Mouse (Mus musculus) heart, postnatal 14 days (tissue): Measurements from ENCODE around the gene H2-Q10. TPM values are rescaled to one million over a fixed set of nuclear protein-coding genes. Genes with fewer than 3 reads are reported as not detected.
"Not testable (repeated sequence)": the region's sequence is repeated elsewhere in the genome, so short reads cannot be mapped to it uniquely, and the experiment has no call there.

Experiments
- DNase-seq, 2 experiments: peaks; one replicate each; pipeline ENCODE4 v3.0.0; 2021 to 2022
- intact Hi-C: fragments of 180-260 bp; cut with DNase I; formaldehyde crosslinking; loops from one replicate; pipeline ENCODE4 v1.15.1; 2025
- total RNA-seq, 2 experiments: library from RNA; stranded (reverse); gene quantifications; 2 replicates each; pipeline ENCODE4 v1.2.3; 2021

Gene H2-Q10
- total RNA-seq, 2 experiments from 2014 or later: 0.12 to 0.20 TPM

GRCm38 (mm10) chr17:35442376-35442775, 27.5 kb upstream of the H2-Q10 start:
- DNase-seq, intact Hi-C loops: not testable (repeated sequence)

GRCm38 (mm10) chr17:35444510-35444909, 25.4 kb upstream of the H2-Q10 start:
- intact Hi-C loops, DNase-seq: not testable (repeated sequence)

GRCm38 (mm10) chr17:35458247-35458646, 11.6 kb upstream of the H2-Q10 start:
- intact Hi-C loops, DNase-seq: not testable (repeated sequence)

GRCm38 (mm10) chr17:35460513-35461341, 9.2 kb upstream of the H2-Q10 start:
- intact Hi-C loops: not testable (repeated sequence)

DNA sequence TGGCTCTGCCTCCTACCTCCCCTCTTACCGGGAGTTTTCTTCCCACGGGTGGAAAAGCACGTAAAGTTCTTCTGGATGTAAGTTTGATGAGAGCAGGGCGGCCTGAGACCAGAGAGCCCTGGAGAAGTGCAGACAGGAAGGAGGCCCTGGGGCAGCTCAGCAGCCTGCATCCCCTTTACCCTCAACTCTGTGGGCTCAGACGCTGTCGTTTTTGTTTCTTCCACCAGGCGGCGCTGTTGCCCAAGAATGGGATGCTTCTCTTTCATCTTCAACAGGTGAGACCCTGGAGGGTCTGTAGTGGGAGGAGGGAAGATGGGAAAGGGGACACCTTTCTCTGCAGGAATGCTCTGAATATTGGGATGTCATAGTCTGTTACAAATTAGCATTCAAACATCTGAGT, 4.2 kb upstream of the H2-Q10 start:
- DNase-seq, intact Hi-C loops: not testable (repeated sequence)

More at GRCm38 (mm10) chr17:35460513-35461341, 9.2 kb upstream of the H2-Q10 start:
- DNase-seq: not testable (repeated sequence)

GRCm38 (mm10) chr17:35468936-35469335, 953 bp upstream of the H2-Q10 start:
- DNase-seq, intact Hi-C loops: not testable (repeated sequence)

GRCm38 (mm10) chr17:35484066-35484465, 14.2 kb downstream of the H2-Q10 start:
- intact Hi-C loops: loop anchor here (1.0 kb wide), 1 partner anchor 25 kb away; no protein-coding TSS in a partner anchor
- DNase-seq: peak; percentile 69 to 76

DNA sequence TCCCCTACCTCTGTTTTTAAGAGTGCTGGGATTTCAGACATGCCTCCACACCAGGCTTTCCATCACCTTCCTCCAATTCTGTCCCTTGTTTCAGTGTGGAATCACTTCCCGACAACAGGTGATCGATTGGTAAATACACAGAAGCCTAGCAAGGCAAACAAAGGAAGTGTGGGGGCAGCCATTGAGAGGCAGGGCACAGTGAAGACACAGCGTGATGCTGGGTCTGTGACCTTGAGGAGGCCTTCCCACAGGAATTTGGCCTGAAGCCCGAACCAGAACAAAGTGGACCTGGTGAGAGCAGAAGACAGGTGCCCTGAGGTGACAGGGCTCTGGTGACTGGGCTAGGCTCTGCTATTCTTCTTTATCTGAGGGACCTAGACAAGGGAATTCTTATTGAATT, 15.8 kb downstream of the H2-Q10 start:
- DNase-seq: peak in 1 of 2 experiments; percentile 42
- intact Hi-C loops: no loop called here

DNA sequence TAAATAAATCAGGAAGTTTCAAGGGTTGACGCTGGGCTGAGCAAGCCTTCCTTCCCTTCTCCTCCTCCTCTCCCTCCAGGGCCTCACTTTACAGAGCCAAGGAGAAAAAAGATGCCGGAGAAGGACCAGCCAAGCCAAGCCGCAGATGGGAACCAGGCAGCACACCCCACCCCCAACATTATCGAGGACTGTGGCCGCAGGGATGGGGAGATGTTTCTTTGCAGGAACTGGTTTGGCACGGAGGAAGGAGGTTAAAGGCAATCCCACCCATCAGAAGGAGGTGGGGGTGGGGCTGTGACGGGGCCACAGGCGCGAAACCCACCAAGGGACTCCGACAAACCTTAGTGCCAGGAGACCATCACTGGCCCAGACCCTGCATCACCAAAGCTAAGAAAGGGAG, 16.8 kb downstream of the H2-Q10 start:
- no peak for DNase-seq
- intact Hi-C loops: no loop called here

GRCm38 (mm10) chr17:35488041-35488440, 18.2 kb downstream of the H2-Q10 start:
- DNase-seq: no peak
- intact Hi-C loops: no loop called here

DNA sequence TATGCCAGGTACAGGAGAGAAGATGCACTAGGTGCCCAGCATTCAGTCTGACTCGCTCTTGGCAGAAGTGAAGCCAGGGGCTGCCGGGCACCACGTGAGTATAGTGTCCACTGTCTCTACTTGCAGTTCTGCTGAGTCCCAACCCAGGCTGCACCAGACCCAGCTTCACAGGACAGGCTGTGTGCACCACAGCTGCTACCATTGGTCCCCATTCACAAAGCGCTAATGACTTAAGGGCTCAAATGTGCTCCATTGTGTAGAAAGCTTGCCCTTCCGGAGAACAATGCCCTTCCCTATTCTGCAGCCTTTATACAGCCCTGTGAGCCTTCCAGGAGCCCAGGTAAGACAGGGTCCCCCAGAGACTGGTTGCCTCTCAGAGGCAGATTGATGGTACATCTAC, 20.4 kb downstream of the H2-Q10 start:
- no peak for DNase-seq
- intact Hi-C loops: no loop called here

GRCm38 (mm10) chr17:35497124-35497523, 27.2 kb downstream of the H2-Q10 start:
- DNase-seq: no peak
- intact Hi-C loops: no loop called here

DNA sequence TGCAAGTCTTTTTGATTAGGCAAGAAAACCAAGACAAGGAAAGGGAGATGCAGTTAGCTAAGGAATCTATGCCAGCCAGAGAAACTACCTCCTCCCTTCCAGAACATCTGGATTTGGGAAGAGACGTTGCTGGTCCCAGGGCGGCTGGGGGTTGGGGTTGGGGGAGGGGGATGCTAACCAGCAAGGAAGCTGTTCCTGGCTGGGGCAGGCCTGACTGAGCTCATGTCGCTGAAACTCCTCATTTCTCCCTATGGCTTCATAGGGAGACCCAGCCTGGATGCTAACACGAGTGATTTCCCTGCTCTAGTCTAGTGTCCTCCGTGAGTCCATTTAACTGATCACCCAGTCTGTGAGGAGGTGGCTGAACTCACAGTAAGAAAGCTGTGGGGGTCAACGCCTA, 32.3 kb downstream of the H2-Q10 start:
- no peak for DNase-seq
- intact Hi-C loops: no loop called here

- DNase-seq: no peak
- intact Hi-C loops: no loop called here
These were observed 32.9 kb downstream of the H2-Q10 start for GRCm38 (mm10) chr17:35502762-35503161.

DNA sequence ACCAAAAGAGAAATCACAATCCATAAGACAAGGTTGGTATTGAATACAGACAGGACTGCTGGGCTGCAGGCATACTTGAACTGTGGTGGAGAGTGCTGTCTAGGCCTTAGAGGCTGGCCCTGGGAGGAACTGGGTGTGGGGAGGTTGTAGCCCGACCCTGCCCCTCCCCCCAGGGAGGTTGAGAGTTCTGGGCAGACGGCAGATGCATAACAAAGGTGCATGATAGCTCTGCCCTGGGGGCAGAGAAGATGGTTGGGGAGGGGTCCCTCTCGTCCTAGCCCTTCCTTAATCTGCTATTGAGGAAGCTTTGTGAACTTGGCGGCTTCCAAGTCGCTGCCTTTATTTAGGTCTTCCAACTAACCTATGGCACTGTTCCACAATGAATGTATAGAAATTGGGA, 34.0 kb downstream of the H2-Q10 start:
- intact Hi-C loops: no loop called here
- DNase-seq: no peak

DNA sequence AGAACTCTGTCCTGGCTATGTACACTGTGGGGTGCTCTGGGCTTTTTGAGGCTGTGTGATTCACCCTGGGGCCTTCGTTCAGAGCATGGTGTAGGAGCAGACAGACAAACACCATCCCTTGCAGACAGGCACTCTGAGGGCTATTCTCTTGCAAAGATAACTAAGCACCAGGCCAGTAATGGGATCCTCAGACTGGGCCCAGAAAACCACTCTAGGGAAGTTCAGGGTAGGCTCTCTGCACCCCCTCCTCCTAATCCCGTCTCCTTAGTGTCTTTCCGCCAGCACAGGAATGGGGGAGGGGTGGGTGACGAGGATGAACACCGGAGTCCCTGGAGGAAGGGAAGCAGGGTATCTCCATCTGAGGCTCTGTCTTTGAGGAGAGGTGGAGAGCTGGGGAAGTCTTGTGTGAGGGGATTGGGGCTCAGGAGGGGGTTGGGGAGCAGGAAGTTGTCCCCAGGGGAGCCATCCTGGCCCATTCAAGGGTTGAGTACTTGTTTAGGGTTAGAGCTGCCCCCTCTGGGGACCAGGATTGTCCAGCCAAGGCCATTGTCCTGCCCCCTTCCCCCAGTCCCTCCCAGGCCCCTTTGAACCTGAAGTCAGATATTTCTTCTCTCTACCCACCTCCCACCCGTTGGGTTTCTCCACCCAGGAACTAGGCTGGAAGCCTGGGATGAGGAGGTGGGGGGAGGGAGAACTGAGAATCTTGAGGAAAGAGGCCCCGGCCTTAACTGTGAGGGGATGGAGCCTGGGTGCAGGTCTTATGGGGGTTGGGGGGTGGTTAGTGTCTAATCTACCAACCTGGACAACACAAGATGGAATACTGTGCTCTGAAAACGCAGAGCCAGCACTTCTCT, 35.0 kb downstream of the H2-Q10 start:
- intact Hi-C loops: no loop called here

DNA sequence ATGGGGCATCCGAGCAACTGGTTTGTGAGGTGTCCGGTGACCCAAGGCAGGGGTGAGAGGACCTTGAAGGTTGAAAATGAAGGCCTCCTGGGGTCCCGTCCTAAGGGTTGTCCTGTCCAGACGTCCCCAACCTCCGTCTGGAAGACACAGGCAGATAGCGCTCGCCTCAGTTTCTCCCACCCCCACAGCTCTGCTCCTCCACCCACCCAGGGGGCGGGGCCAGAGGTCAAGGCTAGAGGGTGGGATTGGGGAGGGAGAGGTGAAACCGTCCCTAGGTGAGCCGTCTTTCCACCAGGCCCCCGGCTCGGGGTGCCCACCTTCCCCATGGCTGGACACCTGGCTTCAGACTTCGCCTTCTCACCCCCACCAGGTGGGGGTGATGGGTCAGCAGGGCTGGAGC, 35.9 kb downstream of the H2-Q10 start, which contains the start of gene Pou5f1:
Pou5f1 (plus strand) TSS at position 243 of the 400 bp plus-strand sequence.
- intact Hi-C loops: no loop called here
- DNase-seq: no peak

More for the DNA sequence above, 35.0 kb downstream of the H2-Q10 start:
- DNase-seq: no peak

DNA sequence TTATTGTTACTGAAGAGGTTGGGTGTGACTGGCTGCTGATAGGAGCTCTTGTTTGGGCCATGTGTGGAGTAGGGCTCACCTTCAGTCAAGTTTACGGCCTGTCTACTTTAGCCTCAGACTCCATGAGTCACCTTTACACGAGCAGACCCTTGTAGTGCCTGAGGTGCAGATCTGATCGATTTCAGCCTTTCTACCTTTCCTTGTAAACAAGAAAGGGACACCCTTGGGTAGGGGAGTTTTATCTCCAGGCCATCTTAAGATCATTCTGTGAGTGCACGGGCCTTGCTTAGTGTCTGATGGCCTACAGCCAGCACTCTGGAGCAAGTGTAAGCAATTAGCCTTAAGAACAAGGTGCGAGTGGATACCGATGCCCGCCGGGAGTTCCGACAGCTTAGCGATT, 37.0 kb downstream of the H2-Q10 start:
- intact Hi-C loops: no loop called here
- DNase-seq: no peak

- no peak for DNase-seq
- intact Hi-C loops: no loop called here
These were observed 37.8 kb downstream of the H2-Q10 start for GRCm38 (mm10) chr17:35507556-35508260.

DNA sequence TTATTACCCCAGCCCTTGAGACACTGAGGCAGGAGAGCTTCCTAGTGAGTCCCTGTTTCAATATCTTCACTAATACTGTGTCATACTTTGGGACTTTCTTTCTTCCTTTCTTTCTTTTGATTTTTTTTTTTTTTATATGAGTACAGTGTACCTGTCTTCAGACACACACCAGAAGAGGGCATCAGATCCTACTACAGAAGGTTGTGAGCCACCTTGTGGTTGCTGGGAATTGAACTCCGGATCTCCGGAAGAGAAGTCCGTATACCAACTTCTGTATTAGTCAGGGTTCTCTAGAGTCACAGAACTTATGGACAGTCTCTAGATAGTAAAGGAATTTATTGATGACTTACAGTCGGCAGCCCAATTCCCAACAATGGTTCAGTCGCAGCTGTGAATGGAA, 38.4 kb downstream of the H2-Q10 start:
- intact Hi-C loops, DNase-seq: not testable (repeated sequence)
